Mouse (Mus musculus) limb, embryonic 15.5 days (tissue): Measurements from ENCODE around the gene Ccnk. TPM values are rescaled to one million over a fixed set of nuclear protein-coding genes. Genes with fewer than 3 reads are reported as not detected.

ENCODE experiments used
- ATAC-seq: fragments of 200-750 bp; cut with Nextera tagmentation; 2 replicates; pipeline ENCODE4 v1.8.0; 2017; ENCODE audit warnings: low read depth, moderate TSS enrichment; ENCODE audit not compliant: insufficient number of reproducible peaks, low FRiP score, low TSS enrichment
- H3K27ac ChIP-seq: fragments of 300-500 bp; sonication (generic); 2 replicates; pipeline ENCODE4 v1.5.1; 2015; ENCODE audit warnings: moderate library complexity, mild to moderate bottlenecking, inconsistent platforms
- H3K27me3 ChIP-seq: fragments of 300-500 bp; sonication (generic); 2 replicates; pipeline ENCODE4 v1.6.1; 2015; ENCODE audit warnings: inconsistent platforms
- H3K36me3 ChIP-seq: fragments of 300-500 bp; sonication (generic); 2 replicates; pipeline ENCODE4 v1.6.1; 2015; ENCODE audit warnings: inconsistent platforms
- H3K4me1 ChIP-seq: fragments of 300-500 bp; sonication (generic); 2 replicates; pipeline ENCODE4 v1.6.1; 2015; ENCODE audit warnings: inconsistent platforms
- H3K4me2 ChIP-seq: fragments of 300-500 bp; sonication (generic); 2 replicates; pipeline ENCODE4 v1.6.1; 2015; ENCODE audit warnings: mild to moderate bottlenecking, inconsistent platforms
- H3K4me3 ChIP-seq: fragments of 300-500 bp; sonication (generic); 2 replicates; pipeline ENCODE4 v1.5.1; 2015; ENCODE audit warnings: mild to moderate bottlenecking, inconsistent platforms
- H3K9ac ChIP-seq: fragments of 300-500 bp; sonication (generic); 2 replicates; pipeline ENCODE4 v1.6.1; 2015; ENCODE audit warnings: inconsistent platforms
- H3K9me3 ChIP-seq: fragments of 300-500 bp; sonication (generic); 2 replicates; pipeline ENCODE4 v1.6.1; 2016; ENCODE audit warnings: inconsistent platforms
- WGBS: fragments of 180-500 bp; shearing (Covaris S2); methylation state at CpG from one replicate; pipeline ENCODE4 v1.1.7; 2015; 5-methylcytosine and 5-hydroxymethylcytosine counted together
- polyA plus RNA-seq: library from polyadenylated mRNA; unstranded; fragments of >200 nt; fragmentation: Nextera tagmentation; extraction: Ambion mirVana; gene quantifications from 2 replicates; pipeline ENCODE4 v1.2.1, GENCODE M21; 2015

Ccnk gene
- polyA plus RNA-seq, 1 experiment from 2014 or later: 3.4 TPM

DNA sequence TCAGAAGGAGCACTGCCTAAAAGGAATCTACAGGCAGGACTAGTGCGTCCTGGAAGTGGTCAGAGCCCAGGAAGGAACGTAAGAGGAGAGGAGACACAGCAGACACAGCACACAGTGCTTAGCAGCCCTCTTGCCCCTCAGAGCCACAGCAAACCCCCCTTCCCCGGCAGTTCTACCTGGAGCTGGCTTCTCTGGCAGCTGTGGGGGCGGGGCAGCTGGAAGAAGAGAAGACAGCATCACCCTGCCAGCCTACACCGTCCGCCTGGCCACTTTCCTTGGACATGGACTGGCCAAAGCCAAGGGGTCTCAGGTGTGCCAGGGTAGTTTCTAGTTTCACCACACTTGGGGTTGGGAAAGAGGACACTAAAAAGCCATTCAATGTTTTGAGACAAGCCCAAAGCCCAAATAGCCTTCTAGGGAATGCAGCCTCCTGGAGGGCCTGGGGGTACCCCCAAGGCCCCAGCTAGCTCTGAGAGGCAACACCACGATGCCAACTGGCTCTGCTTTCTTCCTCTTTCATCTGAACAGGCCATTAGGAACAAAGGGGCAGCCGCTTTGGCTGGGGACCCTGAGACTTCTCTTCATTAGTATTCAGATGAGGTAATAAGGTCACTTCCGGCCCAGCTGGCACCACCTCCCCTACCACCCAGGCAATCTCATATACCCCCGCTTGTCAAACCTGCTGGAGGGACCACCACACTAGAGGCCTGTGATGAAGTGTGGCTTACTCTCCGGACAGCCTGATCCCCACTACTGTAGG lies 37.4 kb downstream of the Ccnk start:
- ATAC-seq: no peak
- Histone ChIP-seq H3K27ac (no peak overlapping the region), H3K4me3 (no peak overlapping the region), H3K9ac (no peak overlapping the region), H3K4me2 (no peak overlapping the region), H3K9me3 (no peaks in the 10 kb centered on the region), H3K36me3 (no peaks in the 10 kb centered on the region), H3K4me1 (peaks cover 86% of the 10 kb centered on the region), H3K27me3 (no peaks in the 10 kb centered on the region)
- WGBS: 67% methylated on average over 11 of the region's 11 CpGs

DNA sequence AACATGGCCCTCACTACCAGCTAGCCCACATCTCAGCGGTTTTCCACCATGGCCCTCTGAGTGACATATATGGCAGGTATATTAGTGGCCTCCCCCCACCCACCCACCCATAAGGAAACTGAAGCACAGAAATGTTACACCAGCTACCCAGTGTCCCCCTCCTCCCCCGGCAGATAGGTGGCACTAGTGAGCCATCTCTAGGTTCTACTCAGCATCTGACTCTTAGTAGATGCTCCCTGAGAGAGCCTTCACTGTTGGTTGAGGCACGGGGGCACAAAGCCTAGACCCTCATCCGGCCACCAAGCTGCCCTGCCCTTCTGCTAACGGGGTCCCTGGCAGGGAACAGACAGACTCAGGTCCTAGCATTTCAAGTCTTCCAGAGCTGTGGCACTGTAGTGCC lies 38.2 kb downstream of the Ccnk start:
- no peak overlapping the region for H3K27ac ChIP-seq
- no peak for ATAC-seq
- no peak overlapping the region for H3K4me2 ChIP-seq
- WGBS: 69% methylated on average over 5 of the region's 5 CpGs
- H3K27me3 ChIP-seq: no peaks in the 10 kb centered on the region
- H3K9me3 ChIP-seq: no peaks in the 10 kb centered on the region
- H3K9ac ChIP-seq: no peak overlapping the region
- no peaks in the 10 kb centered on the region for H3K36me3 ChIP-seq
- H3K4me1 ChIP-seq: peaks cover 82% of the 10 kb centered on the region
- no peak overlapping the region for H3K4me3 ChIP-seq

DNA sequence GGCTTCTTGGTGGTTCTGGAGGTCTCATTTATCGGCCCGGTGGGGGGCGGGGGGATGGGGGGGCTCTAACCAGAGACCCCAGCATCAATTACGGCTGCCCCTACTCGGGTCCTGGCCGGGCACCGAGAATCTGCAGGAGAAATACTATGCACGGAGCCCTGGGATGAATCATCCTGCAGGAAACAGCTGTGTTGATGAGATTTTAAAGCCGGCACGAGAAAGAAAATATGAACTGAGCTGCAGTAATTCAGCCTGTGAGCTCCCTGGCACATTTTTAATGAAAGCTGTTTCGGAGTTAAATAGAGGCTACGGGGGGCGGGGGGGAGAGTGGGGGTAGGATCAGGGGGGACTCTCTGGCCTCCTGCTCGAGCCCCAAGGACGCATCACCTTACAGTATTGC lies 39.8 kb downstream of the Ccnk start:
- 11% methylated on average over 15 of the region's 15 CpGs for WGBS
- H3K4me2 ChIP-seq: peak overlapping the region; percentile 35
- H3K9ac ChIP-seq: no peak overlapping the region
- no peaks in the 10 kb centered on the region for H3K36me3 ChIP-seq
- H3K27me3 ChIP-seq: no peaks in the 10 kb centered on the region
- no peaks in the 10 kb centered on the region for H3K9me3 ChIP-seq
- no peak overlapping the region for H3K4me3 ChIP-seq
- peaks cover 79% of the 10 kb centered on the region for H3K4me1 ChIP-seq
- H3K27ac ChIP-seq: peak overlapping the region; percentile 86
- no peak for ATAC-seq

DNA sequence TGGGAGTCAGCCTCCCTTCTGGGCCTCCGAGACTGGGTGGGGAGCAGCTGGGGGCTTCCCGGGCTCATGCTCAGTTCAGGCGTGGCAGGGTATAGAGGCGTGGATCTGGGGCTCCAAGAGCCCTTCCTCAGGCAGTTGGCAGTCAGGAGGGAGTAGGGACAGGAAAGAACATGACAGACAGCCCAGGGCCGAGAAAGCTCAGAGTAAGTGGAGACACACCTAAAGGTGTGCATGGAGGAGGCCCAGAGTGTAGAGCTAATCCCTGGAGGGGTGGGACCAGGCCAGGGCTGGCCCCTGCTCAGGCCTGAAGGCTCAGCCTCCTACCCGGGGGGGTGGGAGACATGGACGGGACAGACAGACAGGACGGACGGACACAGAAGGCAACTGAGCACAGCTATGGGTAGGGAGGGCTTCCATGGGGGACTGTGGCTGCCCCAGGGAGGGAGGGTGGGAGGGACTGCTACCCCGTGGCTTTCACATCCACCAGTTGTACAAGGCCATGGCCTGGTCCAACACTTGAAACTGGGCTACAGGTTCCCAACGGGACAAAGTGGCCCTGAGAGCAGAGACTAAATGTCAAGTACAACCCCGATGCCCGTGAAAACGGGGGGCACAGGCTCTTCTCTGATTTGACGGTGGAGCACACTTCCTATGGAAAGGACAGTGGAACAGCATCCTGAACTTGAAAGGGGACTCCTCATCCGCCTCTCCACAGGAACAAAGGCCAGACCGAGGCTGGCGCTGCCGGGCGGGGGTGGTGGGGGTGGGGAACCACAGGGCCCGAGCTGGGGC lies 40.6 kb downstream of the Ccnk start:
- no peaks in the 10 kb centered on the region for H3K9me3 ChIP-seq
- H3K4me1 ChIP-seq: peaks cover 79% of the 10 kb centered on the region
- H3K4me2 ChIP-seq: peak overlapping the region; percentile 35
- WGBS: 57% methylated on average over 21 of the region's 21 CpGs
- H3K9ac ChIP-seq: no peak overlapping the region
- no peak for ATAC-seq
- no peak overlapping the region for H3K4me3 ChIP-seq
- no peaks in the 10 kb centered on the region for H3K27me3 ChIP-seq
- peak overlapping the region; percentile 86 for H3K27ac ChIP-seq
- no peaks in the 10 kb centered on the region for H3K36me3 ChIP-seq

DNA sequence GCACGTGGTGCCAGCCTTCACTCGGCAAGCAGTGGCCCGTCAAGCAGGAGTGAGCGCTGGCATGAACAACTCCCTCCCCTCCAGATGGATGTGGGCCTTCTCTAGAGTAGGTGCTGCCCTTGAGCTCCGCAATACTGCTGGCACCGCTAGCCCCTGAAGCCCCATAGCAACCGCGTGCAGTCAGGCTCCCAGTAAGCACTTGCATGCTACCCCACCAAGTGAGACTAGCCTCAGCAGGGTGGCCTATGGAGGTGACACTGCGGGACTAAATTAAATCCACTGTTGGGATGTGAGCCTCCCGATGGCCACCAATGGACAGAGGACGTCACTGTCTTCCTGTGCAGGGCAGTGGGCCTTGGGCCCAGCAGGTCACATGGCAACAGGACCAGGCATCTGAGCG lies 41.2 kb downstream of the Ccnk start:
- no peak for ATAC-seq
- Histone ChIP-seq H3K9ac (no peak overlapping the region), H3K9me3 (no peaks in the 10 kb centered on the region), H3K4me3 (no peak overlapping the region), H3K36me3 (no peaks in the 10 kb centered on the region), H3K27me3 (no peaks in the 10 kb centered on the region), H3K4me1 (peaks cover 80% of the 10 kb centered on the region), H3K27ac (peak overlapping the region; percentile 86; the same call in 1 of the 2 replicates), H3K4me2 (no peak overlapping the region)
- 71% methylated on average over 12 of the region's 12 CpGs for WGBS

DNA sequence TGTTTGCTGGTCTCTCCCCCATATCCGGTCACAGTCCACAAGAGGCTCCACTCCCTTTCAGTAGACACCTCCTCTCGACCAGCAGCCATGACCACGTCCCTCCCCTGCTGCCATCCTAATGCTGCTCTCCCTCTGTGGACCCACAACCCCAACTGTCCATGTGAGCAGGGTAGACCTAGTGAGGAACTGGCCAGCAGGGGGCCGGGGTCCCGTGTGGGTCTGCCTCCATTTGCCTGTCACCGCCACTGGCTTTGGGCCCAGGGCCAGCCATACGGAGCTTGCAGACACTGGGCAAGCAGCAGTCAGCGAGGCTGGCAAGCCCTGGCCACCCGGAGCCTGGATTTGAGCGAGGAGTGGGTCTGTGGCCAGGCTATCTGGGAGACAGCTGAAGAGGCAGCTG lies 41.8 kb downstream of the Ccnk start:
- Histone ChIP-seq H3K4me3 (no peak overlapping the region), H3K4me1 (peaks cover 85% of the 10 kb centered on the region), H3K9me3 (no peaks in the 10 kb centered on the region), H3K27ac (peak overlapping the region; percentile 33; the same call in 1 of the 2 replicates), H3K27me3 (no peaks in the 10 kb centered on the region), H3K9ac (no peak overlapping the region), H3K36me3 (no peaks in the 10 kb centered on the region), H3K4me2 (no peak overlapping the region)
- WGBS: 52% methylated on average over 10 of the region's 10 CpGs
- no peak for ATAC-seq

DNA sequence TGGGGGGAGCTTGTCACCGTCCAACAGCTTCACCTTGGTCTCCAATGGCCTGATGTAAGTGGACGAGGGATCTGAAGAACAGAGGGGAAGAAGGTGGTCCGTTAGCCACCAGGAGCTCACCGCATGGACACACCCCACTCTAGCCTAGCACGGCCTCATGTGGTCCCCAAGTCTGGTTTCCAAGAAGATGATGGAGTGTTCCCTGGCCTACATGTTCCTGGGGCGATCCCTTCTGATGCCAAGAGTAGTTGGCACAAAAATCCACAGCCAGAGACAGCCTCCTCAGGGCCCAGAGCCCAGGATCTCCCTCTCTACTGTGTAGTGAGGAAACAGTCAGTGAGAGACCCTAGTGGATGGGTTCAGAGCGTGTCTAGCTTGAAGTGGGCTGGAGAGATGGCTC lies 42.3 kb downstream of the Ccnk start:
- no peaks in the 10 kb centered on the region for H3K36me3 ChIP-seq

DNA sequence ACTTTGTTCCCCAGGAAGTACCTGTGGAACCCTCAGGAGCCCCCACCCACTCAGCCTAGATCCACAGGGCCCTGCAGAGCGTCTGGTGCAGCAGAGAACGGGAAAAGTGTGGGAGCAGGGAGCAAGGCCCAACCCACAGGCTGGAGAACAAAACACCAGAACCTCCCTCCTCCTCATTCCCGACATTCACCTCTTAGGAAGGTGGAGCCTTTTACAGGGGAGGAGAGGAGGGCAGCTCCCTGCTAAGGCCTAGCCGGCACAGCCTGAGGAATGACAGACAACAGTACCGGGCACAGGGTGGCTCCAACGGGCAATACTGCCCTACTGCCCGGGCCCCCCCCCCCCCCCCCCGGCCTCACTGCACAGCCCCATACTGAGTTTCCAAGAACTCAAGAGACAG lies 44.0 kb downstream of the Ccnk start:
- H3K9ac ChIP-seq: no peak overlapping the region
- H3K9me3 ChIP-seq: no peaks in the 10 kb centered on the region
- H3K36me3 ChIP-seq: no peaks in the 10 kb centered on the region
- H3K4me2 ChIP-seq: no peak overlapping the region
- no peak overlapping the region for H3K27ac ChIP-seq
- ATAC-seq: no peak
- H3K4me3 ChIP-seq: no peak overlapping the region
- 29% methylated on average over 5 of the region's 8 CpGs for WGBS
- no peaks in the 10 kb centered on the region for H3K27me3 ChIP-seq
- H3K4me1 ChIP-seq: peaks cover 81% of the 10 kb centered on the region

More for the DNA sequence above, 42.3 kb downstream of the Ccnk start:
- Histone ChIP-seq H3K27me3 (no peaks in the 10 kb centered on the region), H3K4me2 (no peak overlapping the region), H3K9ac (no peak overlapping the region), H3K27ac (no peak overlapping the region), H3K4me3 (no peak overlapping the region), H3K4me1 (peaks cover 85% of the 10 kb centered on the region), H3K9me3 (no peaks in the 10 kb centered on the region)
- ATAC-seq: no peak
- WGBS: 93% methylated on average over 7 of the region's 7 CpGs

DNA sequence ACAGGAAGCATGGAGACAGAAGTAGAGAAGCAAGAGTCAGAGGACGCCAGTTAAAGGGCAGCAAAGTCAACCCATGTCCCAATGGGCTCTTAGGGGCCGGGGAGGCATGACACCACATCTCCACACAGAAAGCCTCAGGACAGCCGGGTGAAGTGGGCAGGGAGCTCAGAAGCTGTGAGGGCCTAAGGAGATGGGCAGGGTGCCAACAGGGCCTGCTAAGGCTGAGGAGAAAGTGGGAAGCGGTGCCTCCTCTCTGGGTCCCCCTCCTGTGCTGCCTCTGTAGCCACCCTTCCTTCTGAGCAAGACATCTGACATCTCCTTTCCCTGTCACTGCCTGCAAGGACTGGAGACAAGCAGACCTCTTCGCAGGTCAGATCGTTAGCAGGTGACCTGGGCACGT lies 46.4 kb downstream of the Ccnk start:
- H3K27me3 ChIP-seq: no peaks in the 10 kb centered on the region
- no peak overlapping the region for H3K27ac ChIP-seq
- no peak overlapping the region for H3K4me2 ChIP-seq
- H3K9ac ChIP-seq: no peak overlapping the region
- WGBS: 59% methylated on average over 7 of the region's 7 CpGs
- no peaks in the 10 kb centered on the region for H3K9me3 ChIP-seq
- H3K4me3 ChIP-seq: no peak overlapping the region
- ATAC-seq: no peak
- peaks cover 64% of the 10 kb centered on the region for H3K4me1 ChIP-seq
- H3K36me3 ChIP-seq: no peaks in the 10 kb centered on the region

DNA sequence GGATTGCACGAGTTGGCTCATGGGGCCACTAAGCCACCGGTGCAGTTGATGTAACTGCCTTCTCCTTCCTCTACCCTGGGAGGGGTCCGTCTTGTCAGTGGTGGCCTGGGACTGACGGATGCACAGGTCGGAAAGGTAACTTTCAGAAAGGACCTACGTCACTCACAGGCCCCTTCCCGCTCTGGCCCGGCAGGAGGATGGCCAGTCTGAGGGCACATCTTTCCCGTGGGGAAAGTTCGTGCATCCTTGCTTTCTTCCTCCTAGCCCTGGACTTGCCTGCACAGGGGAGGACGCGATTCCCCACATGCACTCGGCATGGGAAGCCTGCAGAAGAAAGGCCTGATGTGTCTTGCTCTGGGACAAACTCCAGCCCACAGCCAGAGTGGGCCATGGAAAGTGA lies 46.8 kb downstream of the Ccnk start:
- no peaks in the 10 kb centered on the region for H3K36me3 ChIP-seq
- H3K27me3 ChIP-seq: no peaks in the 10 kb centered on the region
- peaks cover 63% of the 10 kb centered on the region for H3K4me1 ChIP-seq
- no peak overlapping the region for H3K4me2 ChIP-seq
- H3K4me3 ChIP-seq: no peak overlapping the region
- 75% methylated on average over 13 of the region's 13 CpGs for WGBS
- no peak for ATAC-seq
- no peaks in the 10 kb centered on the region for H3K9me3 ChIP-seq
- no peak overlapping the region for H3K27ac ChIP-seq
- no peak overlapping the region for H3K9ac ChIP-seq

DNA sequence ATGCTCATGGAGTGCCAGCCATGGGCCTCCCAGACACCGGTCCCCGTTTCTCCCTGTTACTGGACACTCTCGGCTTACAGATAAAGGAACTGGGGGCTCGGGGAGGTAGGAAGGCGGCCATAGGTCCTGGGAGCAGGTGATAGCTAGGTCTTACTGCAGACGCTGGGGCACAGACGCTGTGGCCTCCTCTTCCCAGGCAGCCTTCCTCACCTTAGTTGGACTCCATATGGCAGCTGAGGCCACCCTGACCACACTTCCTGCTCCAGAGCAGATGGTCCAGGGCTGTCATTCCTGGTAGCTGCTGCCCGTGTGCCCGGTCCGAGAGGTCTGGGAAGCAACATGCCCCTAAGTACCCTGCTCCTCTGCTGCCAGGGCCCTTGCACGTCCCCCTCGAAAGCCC lies 47.6 kb downstream of the Ccnk start:
- Histone ChIP-seq H3K4me1 (peaks cover 61% of the 10 kb centered on the region), H3K4me2 (no peak overlapping the region), H3K27me3 (no peaks in the 10 kb centered on the region), H3K36me3 (no peaks in the 10 kb centered on the region), H3K9me3 (no peaks in the 10 kb centered on the region), H3K9ac (no peak overlapping the region), H3K4me3 (no peak overlapping the region), H3K27ac (no peak overlapping the region)
- ATAC-seq: no peak
- 84% methylated on average over 12 of the region's 12 CpGs for WGBS

DNA sequence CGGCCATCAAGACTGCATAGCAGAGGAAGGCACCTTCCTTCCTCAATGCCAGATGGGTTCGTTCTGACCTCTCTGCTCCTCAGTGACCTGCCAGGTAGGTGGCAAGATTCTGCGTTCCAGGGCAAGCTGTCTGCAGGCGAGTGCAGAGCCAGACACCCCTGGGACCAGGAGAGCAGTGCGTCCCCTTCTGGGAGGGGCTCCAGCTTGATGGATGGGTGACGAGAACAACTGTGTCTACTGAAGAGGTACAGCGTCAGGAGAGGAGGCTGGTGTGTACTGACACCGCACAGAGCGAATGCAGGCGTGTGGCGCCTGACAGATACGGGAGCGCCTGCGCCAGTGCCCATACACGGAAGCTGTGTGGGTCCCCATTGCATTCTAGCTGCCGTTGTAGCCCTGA lies 48.1 kb downstream of the Ccnk start:
- Histone ChIP-seq H3K9ac (no peak overlapping the region), H3K4me2 (no peak overlapping the region), H3K9me3 (no peaks in the 10 kb centered on the region), H3K4me1 (peaks cover 61% of the 10 kb centered on the region), H3K27ac (no peak overlapping the region), H3K4me3 (no peak overlapping the region), H3K27me3 (no peaks in the 10 kb centered on the region), H3K36me3 (no peaks in the 10 kb centered on the region)
- ATAC-seq: no peak
- 85% methylated on average over 16 of the region's 16 CpGs for WGBS
